Mouse (Mus musculus): Measurements from ENCODE around the gene Csnk1g1. TPM values are rescaled to one million over a fixed set of nuclear protein-coding genes. Genes with fewer than 3 reads are reported as not detected.
A peak's percentile ranks its signal among the peaks of the same experiment; 100 is the strongest.

Csnk1g1 gene
- polyA plus RNA-seq, 1 experiment = 20.3 TPM

- no peak overlapping the region for H3K27ac ChIP-seq (ENCODE audit: control insufficient read depth, insufficient read depth, low read depth, low read length)
- no peaks in the 10 kb centered on the region for H3K36me3 ChIP-seq (ENCODE audit: control insufficient read depth, insufficient read depth, low read length)
- no peaks in the 10 kb centered on the region for H3K4me1 ChIP-seq (ENCODE audit: control insufficient read depth, insufficient read depth, low read length)
- H3K27me3 ChIP-seq (ENCODE audit: control insufficient read depth, insufficient read depth, low read length) = no peaks in the 10 kb centered on the region
- TF ChIP-seq CTCF (IDR thresholded peaks at IDR 0.05; ENCODE audit: control insufficient read depth, insufficient read depth, insufficient replicate concordance, low read depth, low read length) = no peak
- TF ChIP-seq POLR2A (IDR thresholded peaks at IDR 0.05; ENCODE audit: control insufficient read depth, low read depth, low read length) = no peak
- H3K4me3 ChIP-seq (ENCODE audit: control insufficient read depth, low read depth, low read length) = no peak overlapping the region
Observed at GRCm38 (mm10) chr9:65902879-65903278, 5.8 kb upstream of the Csnk1g1 start.

- no peaks in the 10 kb centered on the region for H3K27me3 ChIP-seq (ENCODE audit: control insufficient read depth, insufficient read depth, low read length)
- no peaks in the 10 kb centered on the region for H3K4me1 ChIP-seq (ENCODE audit: control insufficient read depth, insufficient read depth, low read length)
- no peak overlapping the region for H3K27ac ChIP-seq (ENCODE audit: control insufficient read depth, insufficient read depth, low read depth, low read length)
- no peak for TF ChIP-seq POLR2A (IDR thresholded peaks at IDR 0.05; ENCODE audit: control insufficient read depth, low read depth, low read length)
- TF ChIP-seq CTCF (IDR thresholded peaks at IDR 0.05; ENCODE audit: control insufficient read depth, insufficient read depth, insufficient replicate concordance, low read depth, low read length) = no peak
- H3K36me3 ChIP-seq (ENCODE audit: control insufficient read depth, insufficient read depth, low read length) = no peaks in the 10 kb centered on the region
- no peak overlapping the region for H3K4me3 ChIP-seq (ENCODE audit: control insufficient read depth, low read depth, low read length)
Observed at GRCm38 (mm10) chr9:65903419-65903818, 5.3 kb upstream of the Csnk1g1 start.

GRCm38 (mm10) chr9:65909301-65909801, 627 bp downstream of the Csnk1g1 start:
- peak overlapping the region; percentile 93 for H3K4me3 ChIP-seq (ENCODE audit: control insufficient read depth, low read depth, low read length)
- H3K36me3 ChIP-seq (ENCODE audit: control insufficient read depth, insufficient read depth, low read length) = no peaks in the 10 kb centered on the region
- no peaks in the 10 kb centered on the region for H3K27me3 ChIP-seq (ENCODE audit: control insufficient read depth, insufficient read depth, low read length)
- peak overlapping the region; percentile 84 for H3K27ac ChIP-seq (ENCODE audit: control insufficient read depth, insufficient read depth, low read depth, low read length)
- no peak; the same call in 1 of the 2 replicates for TF ChIP-seq CTCF (IDR thresholded peaks at IDR 0.05; ENCODE audit: control insufficient read depth, insufficient read depth, insufficient replicate concordance, low read depth, low read length)
- TF ChIP-seq POLR2A (IDR thresholded peaks at IDR 0.05; ENCODE audit: control insufficient read depth, low read depth, low read length) = no peak
- peaks cover 2% of the 10 kb centered on the region; the same call in 1 of the 2 replicates for H3K4me1 ChIP-seq (ENCODE audit: control insufficient read depth, insufficient read depth, low read length)

- no peaks in the 10 kb centered on the region for H3K36me3 ChIP-seq (ENCODE audit: control insufficient read depth, insufficient read depth, low read length)
- peak overlapping the region; percentile 84 for H3K27ac ChIP-seq (ENCODE audit: control insufficient read depth, insufficient read depth, low read depth, low read length)
- H3K4me1 ChIP-seq (ENCODE audit: control insufficient read depth, insufficient read depth, low read length) = peaks cover 2% of the 10 kb centered on the region; the same call in 1 of the 2 replicates
- no peaks in the 10 kb centered on the region for H3K27me3 ChIP-seq (ENCODE audit: control insufficient read depth, insufficient read depth, low read length)
- no peak for TF ChIP-seq CTCF (IDR thresholded peaks at IDR 0.05; ENCODE audit: control insufficient read depth, insufficient read depth, insufficient replicate concordance, low read depth, low read length)
- TF ChIP-seq POLR2A (IDR thresholded peaks at IDR 0.05; ENCODE audit: control insufficient read depth, low read depth, low read length) = no peak
- peak overlapping the region; percentile 93 for H3K4me3 ChIP-seq (ENCODE audit: control insufficient read depth, low read depth, low read length)
Observed at GRCm38 (mm10) chr9:65909837-65910236, 1.1 kb downstream of the Csnk1g1 start.

- Histone ChIP-seq H3K36me3 (ENCODE audit: control insufficient read depth, insufficient read depth, low read length) (no peaks in the 10 kb centered on the region), H3K27me3 (ENCODE audit: control insufficient read depth, insufficient read depth, low read length) (no peaks in the 10 kb centered on the region), H3K4me1 (ENCODE audit: control insufficient read depth, insufficient read depth, low read length) (peaks cover 2% of the 10 kb centered on the region; the same call in 1 of the 2 replicates), H3K4me3 (ENCODE audit: control insufficient read depth, low read depth, low read length) (no peak overlapping the region), H3K27ac (ENCODE audit: control insufficient read depth, insufficient read depth, low read depth, low read length) (no peak overlapping the region)
- TF ChIP-seq POLR2A (IDR thresholded peaks at IDR 0.05; ENCODE audit: control insufficient read depth, low read depth, low read length) (no peak), CTCF (IDR thresholded peaks at IDR 0.05; ENCODE audit: control insufficient read depth, insufficient read depth, insufficient replicate concordance, low read depth, low read length) (no peak)
Observed at GRCm38 (mm10) chr9:65913976-65914375, 5.3 kb downstream of the Csnk1g1 start.

GRCm38 (mm10) chr9:65917015-65917414, 8.3 kb downstream of the Csnk1g1 start:
- H3K4me1 ChIP-seq (ENCODE audit: control insufficient read depth, insufficient read depth, low read length) = no peaks in the 10 kb centered on the region
- no peak overlapping the region for H3K27ac ChIP-seq (ENCODE audit: control insufficient read depth, insufficient read depth, low read depth, low read length)
- no peak overlapping the region for H3K4me3 ChIP-seq (ENCODE audit: control insufficient read depth, low read depth, low read length)
- H3K36me3 ChIP-seq (ENCODE audit: control insufficient read depth, insufficient read depth, low read length) = no peaks in the 10 kb centered on the region
- no peaks in the 10 kb centered on the region for H3K27me3 ChIP-seq (ENCODE audit: control insufficient read depth, insufficient read depth, low read length)
- TF ChIP-seq CTCF (IDR thresholded peaks at IDR 0.05; ENCODE audit: control insufficient read depth, insufficient read depth, insufficient replicate concordance, low read depth, low read length) (no peak), POLR2A (IDR thresholded peaks at IDR 0.05; ENCODE audit: control insufficient read depth, low read depth, low read length) (no peak)

GRCm38 (mm10) chr9:65928456-65928855, 19.7 kb downstream of the Csnk1g1 start:
- H3K27ac ChIP-seq (ENCODE audit: control insufficient read depth, insufficient read depth, low read depth, low read length) = no peak overlapping the region
- no peaks in the 10 kb centered on the region for H3K4me1 ChIP-seq (ENCODE audit: control insufficient read depth, insufficient read depth, low read length)
- no peaks in the 10 kb centered on the region for H3K27me3 ChIP-seq (ENCODE audit: control insufficient read depth, insufficient read depth, low read length)
- no peak for TF ChIP-seq POLR2A (IDR thresholded peaks at IDR 0.05; ENCODE audit: control insufficient read depth, low read depth, low read length)
- TF ChIP-seq CTCF (IDR thresholded peaks at IDR 0.05; ENCODE audit: control insufficient read depth, insufficient read depth, insufficient replicate concordance, low read depth, low read length) = no peak
- H3K4me3 ChIP-seq (ENCODE audit: control insufficient read depth, low read depth, low read length) = no peak overlapping the region
- H3K36me3 ChIP-seq (ENCODE audit: control insufficient read depth, insufficient read depth, low read length) = no peaks in the 10 kb centered on the region
